Mouse (Mus musculus): ENCODE data around the gene Csnk2a1.

DNA sequence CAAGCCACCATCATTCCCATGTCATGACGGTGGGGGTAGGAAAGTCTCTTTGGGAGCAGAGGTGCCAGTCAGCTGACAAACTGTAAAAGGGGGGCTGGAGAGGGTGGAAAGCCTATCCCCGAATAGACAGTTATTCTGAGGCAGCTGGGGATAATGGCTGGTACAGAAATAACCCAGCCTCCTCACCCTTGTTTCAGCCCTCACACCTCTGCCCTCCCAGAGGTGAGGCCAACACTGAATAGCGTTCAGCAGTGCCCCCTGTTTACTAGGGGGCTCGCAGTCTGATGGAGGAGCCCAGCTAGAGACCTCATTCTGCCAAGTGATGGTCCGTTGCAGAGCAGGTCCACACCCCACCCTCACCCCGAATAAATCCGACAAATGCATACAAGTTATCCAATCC is 1.1 kb upstream of the Csnk2a1 start:
- TF ChIP-seq GATA1 (IDR thresholded peaks at IDR 0.05; ENCODE audit: borderline replicate concordance, low read length) = no peak
- no peak for TF ChIP-seq FLI1 (IDR thresholded peaks at IDR 0.05; ENCODE audit: low read length)

Measured in megakaryocyte, embryonic 14.5 days (primary cell).